Mouse (Mus musculus): ENCODE measurements around the gene Myo1a.

The Myo1a gene

GRCm38 (mm10) chr10:127674794-127675522 lies 30.0 kb upstream of the Myo1a start:
- peak; percentile 91 for DNase-seq (ENCODE audit: low read depth, low spot score)

DNA sequence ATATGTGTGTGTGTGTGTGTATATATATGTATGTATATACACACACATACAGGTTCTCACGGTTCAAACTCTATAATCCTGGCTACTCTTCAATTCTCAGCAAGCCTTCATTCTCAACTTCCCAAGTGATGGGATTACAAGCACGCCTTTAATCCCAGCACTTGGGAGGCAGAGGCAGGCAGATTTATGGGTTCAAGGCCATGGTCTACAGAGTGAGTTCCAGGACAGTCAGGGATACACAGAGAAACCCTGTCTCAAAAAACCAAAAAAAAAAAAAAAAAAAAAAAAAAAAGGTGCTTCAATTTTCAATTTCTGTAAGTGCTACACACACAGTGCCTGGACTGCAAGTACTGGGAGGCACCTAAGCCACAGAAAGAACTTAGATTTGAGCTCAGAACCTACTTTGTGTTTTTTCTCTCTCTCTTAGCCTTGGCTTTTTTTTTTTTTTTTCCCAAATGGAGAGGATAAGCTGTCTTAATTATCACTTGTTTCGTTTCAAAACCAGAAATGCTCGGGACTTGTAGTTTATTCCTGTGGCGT lies 29.0 kb upstream of the Myo1a start:
- no peak for DNase-seq (ENCODE audit: low read depth, low spot score)

GRCm38 (mm10) chr10:127676691-127677548 lies 28.1 kb upstream of the Myo1a start:
- peak; percentile 99 for DNase-seq (ENCODE audit: low read depth, low spot score)

GRCm38 (mm10) chr10:127677591-127678336 lies 27.2 kb upstream of the Myo1a start:
- peak; percentile 89 for DNase-seq (ENCODE audit: low read depth, low spot score)

DNA sequence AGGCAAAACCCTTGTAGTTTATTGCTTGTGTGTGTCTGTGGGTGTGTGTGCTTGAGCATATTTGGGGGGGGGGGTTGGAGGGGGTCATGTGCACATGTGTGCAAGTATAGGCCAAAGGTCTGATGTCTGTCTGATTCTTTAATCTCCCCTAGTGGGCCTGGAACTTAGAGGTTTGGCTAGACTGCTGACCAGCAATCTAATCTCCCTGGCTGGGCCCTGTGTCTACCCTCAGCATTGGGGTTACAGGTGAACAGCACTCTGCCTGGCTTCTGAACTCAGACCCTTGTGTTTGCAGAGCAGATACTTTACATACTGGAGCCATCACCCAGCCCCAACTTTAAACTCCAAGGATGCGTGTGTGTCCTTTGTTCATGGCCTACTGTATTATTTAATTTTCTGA lies 25.8 kb upstream of the Myo1a start:
- no peak for DNase-seq (ENCODE audit: low read depth, low spot score)

DNA sequence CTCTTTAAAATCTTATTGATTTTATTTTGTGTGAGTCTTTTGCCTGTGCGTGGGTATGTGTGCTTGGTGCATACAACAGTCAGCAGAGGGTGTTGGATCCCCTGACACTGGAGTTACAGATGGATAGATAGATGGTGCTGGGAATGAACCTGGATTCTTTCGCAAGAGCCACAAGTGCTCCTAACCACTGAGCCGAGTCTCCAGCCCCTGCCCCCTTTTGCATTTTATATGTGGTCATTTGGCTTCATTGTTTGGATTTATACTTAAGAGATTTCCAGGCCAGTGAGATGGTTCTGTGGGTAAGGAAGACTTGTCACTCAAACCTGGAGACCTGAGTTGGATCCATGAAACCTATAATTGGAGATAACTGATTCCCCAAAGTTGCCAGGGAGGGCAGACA lies 25.1 kb upstream of the Myo1a start:
- no peak for DNase-seq (ENCODE audit: low read depth, low spot score)

DNA sequence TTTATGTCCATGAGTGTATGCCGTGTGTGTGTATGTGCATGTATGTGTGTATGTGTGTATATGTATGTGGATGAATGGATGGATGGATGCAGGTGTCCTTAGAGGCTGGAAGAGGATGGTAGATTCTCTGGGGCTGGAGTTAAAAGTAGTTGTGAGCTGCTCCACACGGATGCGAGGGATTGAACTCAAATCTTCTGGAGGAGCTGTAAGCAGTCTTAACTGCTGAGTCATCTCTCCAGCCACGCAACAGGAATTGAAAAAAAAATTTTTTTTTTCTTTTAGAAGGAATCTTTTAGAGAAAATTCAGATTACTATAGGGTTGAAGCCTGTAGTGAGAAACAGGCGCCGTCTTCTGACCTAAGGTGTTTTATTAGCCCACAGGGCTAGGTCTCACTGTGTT lies 22.1 kb upstream of the Myo1a start:
- DNase-seq (ENCODE audit: low read depth, low spot score), result no peak

GRCm38 (mm10) chr10:127691053-127691452 lies 13.9 kb upstream of the Myo1a start:
- peak; percentile 31 for DNase-seq (ENCODE audit: low read depth, low spot score)

GRCm38 (mm10) chr10:127694636-127695035 lies 10.3 kb upstream of the Myo1a start:
- DNase-seq (ENCODE audit: low read depth, low spot score), result peak; percentile 38

DNA sequence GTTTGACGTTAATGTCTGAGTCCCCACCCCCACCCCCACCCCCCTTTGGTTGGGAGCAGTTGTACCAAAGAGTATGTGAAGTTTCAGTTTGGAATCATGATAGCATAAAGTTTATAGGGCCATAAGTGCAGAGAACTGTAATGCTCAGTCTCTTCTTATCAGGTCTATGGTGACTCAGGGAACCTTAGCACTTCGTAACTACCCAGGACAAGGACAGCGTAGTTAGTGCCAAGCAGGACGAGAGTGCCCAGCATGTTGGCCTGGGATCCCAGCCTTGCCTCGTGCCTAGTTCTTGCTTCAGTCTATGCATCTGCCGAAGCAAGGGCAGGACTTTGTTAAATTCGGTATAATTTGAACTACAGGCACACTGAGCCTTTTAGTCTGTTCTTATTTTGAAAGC lies 9.2 kb upstream of the Myo1a start:
- DNase-seq (ENCODE audit: low read depth, low spot score), result no peak

- DNase-seq (ENCODE audit: low read depth, low spot score), result no peak
These were observed 6.0 kb upstream of the Myo1a start for GRCm38 (mm10) chr10:127698966-127699365.

GRCm38 (mm10) chr10:127703299-127703698 lies 1.7 kb upstream of the Myo1a start:
- DNase-seq (ENCODE audit: low read depth, low spot score), result peak; percentile 71

DNA sequence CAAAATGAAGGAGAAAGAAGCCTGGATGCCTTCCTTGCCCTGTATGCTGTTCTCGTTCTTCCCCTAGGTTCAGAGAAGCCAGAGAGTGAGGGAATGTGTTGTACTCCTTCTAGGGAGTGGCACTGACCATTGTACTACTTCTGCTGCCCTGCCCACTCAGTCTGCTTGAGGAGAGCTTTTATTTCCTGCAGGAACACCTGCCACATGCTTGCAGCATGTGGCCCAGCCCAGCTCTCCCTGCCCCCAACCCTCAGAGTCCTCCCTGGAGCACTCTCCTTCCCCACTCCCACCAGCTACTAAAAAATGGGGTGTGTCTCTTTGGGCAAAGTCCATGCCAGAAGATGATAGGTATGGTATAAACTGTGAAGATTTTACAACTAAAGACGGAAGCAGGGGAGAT lies 677 bp upstream of the Myo1a start:
- DNase-seq (ENCODE audit: low read depth, low spot score), result no peak

DNA sequence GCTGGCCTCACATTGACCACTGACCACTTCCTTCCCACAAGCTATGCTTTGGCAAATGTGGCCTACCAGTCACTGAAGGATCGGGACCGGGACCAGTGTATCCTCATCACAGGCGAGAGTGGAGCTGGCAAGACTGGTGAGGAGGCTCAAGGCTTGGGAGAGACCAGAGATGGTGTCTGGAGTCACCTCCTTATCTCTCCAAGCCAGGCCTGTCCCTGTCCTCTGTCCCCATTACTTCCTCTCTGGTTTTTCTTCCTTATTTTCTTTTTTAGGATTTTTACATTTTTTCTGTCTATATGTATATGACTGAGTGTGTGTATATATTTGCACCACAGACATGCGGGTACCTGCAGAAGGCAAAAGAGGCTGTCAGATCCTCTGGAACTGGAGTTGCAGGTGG lies 813 bp downstream of the Myo1a start:
- DNase-seq (ENCODE audit: low read depth, low spot score), result no peak

DNA sequence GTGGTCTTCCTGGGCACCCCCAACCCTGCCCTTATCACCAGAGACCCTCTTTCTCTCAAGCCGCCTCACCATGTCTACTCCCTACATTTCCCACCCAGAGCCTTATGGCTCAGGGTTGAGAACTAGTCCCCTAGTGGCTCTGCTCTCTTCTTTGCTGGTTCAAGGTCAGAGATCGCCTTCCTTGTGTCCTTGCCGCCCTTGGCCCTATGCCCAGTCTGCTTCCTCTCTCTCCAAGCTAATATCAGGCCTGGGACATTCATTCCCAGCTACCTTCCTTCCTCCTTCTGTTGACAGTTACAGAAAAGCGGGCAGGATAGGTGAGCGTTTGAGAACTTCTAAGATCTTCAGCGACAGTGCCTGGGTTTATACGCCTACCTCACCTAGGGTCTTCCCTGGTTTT lies 2.8 kb downstream of the Myo1a start:
- peak; percentile 32 for DNase-seq (ENCODE audit: low read depth, low spot score)

GRCm38 (mm10) chr10:127708850-127709370 lies 3.9 kb downstream of the Myo1a start:
- no peak for DNase-seq (ENCODE audit: low read depth, low spot score)

- DNase-seq (ENCODE audit: low read depth, low spot score), result no peak
These were observed 5.4 kb downstream of the Myo1a start for GRCm38 (mm10) chr10:127710331-127710730.

- DNase-seq (ENCODE audit: low read depth, low spot score), result no peak
These were observed 7.8 kb downstream of the Myo1a start for GRCm38 (mm10) chr10:127712736-127713135.

- DNase-seq (ENCODE audit: low read depth, low spot score), result no peak
These were observed 16.9 kb downstream of the Myo1a start for GRCm38 (mm10) chr10:127721671-127722418.

DNA sequence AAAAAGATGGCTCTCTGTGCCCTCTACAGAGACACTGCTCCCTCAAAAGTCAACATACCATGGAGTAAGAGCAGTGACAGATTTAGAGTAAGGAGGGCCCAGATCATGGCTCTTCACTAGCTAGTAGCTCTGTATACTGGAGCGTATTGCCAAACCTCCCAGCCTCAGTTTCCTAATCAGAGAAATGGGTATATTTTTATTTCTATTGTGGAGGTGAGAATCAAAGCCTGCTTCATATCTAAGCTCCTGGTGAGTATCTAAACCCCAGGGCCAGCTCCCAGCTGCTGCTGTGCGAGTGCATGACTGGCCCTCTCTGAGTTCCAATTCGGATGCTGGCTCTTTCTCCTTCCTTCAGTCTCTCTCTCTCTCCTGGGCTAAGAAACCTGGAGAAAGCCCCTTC lies 19.2 kb downstream of the Myo1a start, which contains the start of gene Tac2:
Gene Tac2, plus strand, starts transcription at position 301 of the 400 bp plus-strand sequence.
- no peak for DNase-seq (ENCODE audit: low read depth, low spot score)

DNA sequence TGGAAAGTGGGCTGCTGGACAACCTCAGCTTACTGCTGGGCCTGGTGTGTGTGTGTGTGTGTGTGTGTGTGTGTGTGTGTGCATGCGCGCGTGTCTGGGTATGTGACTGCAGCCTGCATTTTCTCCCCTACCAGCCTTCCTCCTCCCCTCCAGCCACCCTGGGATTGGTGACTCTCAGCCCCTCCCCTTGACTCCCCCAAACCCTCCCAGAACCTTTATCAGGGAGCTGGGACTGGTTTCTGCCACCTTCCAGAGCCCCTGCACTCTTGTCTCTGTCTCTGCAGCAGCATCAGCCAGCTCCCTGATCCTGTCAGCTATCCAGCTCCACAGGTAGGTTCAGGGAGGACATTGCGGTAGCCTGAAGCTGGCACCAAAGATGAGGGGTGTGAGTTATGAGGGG lies 20.2 kb downstream of the Myo1a start:
- no peak for DNase-seq (ENCODE audit: low read depth, low spot score)

Measured in ES-CJ7 (cell line).